Mouse (Mus musculus): ENCODE measurements around the gene Lrrc27. TPM values are rescaled to one million over a fixed set of nuclear protein-coding genes. Genes with fewer than 3 reads are reported as not detected.

Gene Lrrc27
- total RNA-seq, 2 experiments from 2014 or later = 9.3 to 10.0 TPM

DNA sequence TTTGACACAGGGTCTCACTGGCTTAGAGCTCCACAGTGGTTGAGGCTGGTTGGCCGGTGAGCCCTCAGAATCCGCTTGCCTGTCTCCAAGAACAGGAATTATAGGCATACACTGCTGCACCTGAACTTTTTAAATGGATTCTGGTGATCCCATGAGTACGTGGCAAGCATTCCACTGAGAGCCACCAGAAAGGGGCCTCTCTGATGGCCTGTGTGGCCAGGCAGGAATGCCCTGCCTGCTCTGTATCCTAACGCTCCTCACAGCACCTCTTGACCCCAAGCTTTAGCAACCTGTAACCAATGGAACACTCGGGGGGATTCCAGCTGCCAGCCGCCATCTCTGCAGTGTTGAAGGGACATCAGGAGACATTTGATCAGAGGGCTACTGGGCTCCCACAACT, 1.0 kb upstream of the Lrrc27 start:
- DNase-seq = no peak
- intact Hi-C loops (cut with DNase I) = no loop called here

DNA sequence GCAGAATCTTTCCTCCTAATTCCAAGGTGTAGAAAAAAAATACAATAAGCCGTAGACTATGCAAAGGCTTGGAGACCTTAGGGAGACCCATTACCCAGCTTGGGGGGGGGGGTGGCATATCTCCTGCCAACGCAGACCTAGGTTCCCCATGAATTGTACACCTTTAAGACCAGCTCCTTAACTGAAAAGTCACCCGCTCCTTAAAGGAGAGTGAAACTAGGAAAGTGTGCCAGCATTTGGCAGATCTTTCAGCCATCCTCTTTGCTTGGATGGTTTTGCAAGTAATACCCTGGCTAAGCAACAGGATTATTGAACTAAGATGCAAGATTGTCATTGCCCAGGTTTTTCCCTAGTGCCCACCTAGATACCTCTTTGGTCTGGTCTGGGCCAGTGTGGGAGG, 963 bp downstream of the Lrrc27 start:
- no peak for DNase-seq
- intact Hi-C loops (cut with DNase I) = no loop called here

DNA sequence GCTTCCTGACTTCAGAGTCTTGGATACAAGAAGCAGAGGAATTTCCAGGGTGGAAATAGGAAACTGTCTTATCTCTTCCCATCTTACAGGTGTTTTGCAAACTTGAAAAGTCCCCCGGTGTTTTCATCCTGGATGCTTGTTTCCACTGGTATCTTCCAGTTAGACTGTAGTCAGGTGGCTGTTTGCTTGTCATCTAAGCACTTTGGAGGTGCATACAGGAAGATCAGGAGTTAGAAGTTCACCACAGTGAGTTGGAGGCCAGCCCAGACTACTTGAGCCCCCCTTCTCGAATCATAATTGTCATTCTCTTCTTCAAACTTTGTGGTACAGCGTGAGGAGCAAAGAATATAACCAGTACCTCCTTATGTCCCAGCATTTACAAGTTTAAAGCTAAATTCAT, 1.4 kb downstream of the Lrrc27 start:
- intact Hi-C loops (cut with DNase I) = no loop called here
- no peak for DNase-seq

DNA sequence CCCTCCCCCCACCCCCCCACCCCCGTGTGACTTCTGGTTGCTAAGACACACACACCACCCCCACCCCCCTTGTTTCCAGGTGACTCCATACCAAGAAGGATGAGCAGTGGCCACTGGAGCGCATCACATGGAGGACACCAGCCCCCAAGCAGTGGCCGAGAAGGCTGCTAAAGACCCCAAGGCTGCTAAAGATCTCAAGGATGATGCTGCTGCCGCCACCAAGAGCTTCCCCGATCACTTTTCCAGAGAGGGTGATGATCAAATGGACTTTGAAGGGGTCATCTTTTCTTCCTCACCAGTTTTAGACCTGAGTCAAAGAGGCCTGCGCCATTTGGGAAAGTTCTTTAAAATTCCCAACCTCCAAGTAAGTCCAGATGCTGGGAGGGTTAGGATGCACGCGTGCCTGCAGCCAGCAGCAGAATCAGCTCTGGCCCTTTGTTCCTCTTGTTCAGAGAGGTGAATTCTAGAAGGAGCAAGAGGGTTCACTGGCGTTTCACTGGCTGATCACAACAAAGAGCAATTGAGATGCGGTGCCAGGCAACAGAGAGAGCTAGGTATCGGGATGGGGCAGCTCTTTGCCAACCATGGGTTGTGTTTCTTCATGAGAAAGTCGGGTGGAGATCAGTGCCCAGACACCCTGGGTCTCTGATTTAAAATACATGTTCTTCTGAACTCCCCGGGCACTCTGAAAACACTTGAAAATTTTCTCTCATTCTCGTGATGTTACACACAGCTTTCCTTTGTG, 2.0 kb downstream of the Lrrc27 start:
- DNase-seq = no peak
- intact Hi-C loops (cut with DNase I) = no loop called here

DNA sequence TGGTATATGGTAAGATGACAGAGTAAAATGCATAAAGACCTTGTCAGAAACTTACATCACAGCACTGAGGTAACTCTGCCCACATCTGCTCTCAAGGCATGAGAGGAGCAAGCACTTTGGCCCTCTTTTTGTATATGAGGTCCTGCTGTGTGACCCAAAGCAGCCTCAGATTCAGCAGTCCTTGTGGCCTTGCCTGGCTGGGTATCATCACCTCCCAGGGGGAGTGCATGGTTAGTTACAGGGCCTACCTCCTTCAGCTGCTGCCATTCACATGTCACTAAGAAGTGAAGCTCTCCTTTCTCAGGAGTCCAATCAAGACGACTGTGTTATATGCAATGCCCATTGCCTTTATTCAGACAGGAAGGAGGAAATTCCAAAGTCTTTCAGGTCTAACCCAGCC, 2.7 kb downstream of the Lrrc27 start:
- DNase-seq = no peak
- intact Hi-C loops (cut with DNase I) = no loop called here

DNA sequence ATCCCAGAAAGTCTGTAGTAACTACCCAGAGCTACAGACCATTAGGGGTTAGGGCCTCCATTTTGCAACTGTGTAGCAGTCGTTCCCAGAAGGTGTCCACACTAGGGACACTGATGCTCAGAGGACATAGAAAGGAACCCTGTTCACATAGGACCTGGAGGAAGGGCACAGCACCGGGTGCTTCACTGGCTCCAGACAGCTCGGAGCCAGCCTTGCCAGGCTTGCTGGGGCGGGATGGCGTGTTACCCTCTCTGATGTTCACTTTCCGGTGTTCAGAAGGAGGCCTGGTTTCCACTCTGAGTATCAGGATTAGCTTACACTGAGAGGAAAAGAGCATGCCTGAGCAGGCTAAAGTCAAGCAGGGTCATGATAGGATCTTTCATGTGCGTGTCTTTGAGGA, 3.2 kb downstream of the Lrrc27 start:
- intact Hi-C loops (cut with DNase I) = no loop called here

DNA sequence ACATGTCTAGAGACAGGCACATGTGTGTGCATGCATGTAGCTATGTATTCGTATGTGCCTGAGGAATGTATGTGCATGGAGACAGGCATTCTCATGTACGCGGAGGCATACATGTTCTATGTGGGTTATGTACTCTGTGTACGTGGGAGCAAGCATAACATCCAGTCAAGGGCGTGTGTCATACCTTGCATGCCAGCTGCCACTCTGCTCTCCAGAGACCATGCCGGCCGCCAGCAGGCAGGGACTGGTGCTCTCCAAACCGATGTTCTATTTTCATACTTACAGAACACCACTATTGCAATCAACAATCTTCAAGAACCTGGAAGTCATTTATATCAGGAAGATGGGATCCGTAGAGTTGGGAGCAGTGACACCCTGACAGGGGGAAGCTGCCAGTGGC, 3.7 kb downstream of the Lrrc27 start:
- peak; percentile 37 to 58 for DNase-seq
- intact Hi-C loops (cut with DNase I) = no loop called here

More for the DNA sequence above, 3.2 kb downstream of the Lrrc27 start:
- DNase-seq = no peak

DNA sequence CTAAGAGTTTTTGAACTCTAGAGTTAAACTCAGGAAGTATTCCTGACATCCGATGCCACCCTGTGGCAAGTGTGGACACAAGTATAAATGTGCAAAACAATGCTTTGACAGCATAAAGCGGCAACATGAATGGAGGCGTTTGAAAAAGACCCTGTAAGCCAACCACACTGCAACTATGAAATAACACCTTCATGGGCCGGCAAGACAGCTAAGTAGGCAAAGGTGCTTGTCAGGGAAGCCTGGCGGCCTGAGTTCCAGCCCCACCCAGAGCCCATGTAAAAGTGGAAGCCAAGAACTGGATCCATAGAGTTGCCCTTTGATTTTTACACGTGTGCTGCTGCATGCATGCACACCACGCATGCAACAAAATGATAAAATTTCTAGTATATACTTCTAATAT, 4.3 kb downstream of the Lrrc27 start:
- intact Hi-C loops (cut with DNase I) = no loop called here
- DNase-seq = no peak

DNA sequence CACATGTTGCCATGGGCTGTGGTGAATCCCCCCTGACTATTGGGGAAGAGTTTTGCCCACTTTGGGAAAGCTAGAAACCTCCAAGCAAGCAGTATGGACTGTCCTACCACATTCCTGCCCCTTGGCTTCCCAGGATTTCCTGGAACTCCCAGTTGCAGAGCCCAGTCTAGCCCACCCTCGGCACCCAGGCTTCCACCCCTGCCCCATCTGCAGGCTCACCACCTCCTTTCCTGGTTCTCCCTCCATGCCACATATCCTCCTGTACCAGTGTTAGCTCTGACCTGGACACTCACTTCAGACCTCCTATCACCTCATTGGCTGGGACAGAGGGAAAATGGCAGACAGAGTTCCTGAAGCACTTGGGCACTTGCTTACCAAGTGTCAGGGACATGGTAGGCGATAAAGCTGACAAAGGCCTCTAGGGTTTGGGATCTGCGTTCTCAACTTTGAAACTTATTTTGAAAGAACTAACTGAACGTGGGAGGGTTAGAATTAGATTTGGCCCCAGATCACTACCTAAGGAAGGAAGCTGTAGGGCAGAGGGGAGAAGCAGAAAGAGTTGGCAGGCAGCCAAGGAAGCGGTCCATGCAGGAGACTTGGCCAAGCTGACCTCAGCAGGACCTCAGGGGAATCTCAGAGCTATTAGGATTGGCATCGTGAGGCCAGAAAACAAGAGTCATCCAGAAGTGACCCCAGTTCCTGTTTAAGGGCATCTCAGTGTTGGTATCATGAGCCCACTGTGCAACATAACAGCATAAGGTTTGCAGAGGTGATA, 6.0 kb downstream of the Lrrc27 start:
- intact Hi-C loops (cut with DNase I) = no loop called here
- peak; percentile 66 to 68 for DNase-seq

DNA sequence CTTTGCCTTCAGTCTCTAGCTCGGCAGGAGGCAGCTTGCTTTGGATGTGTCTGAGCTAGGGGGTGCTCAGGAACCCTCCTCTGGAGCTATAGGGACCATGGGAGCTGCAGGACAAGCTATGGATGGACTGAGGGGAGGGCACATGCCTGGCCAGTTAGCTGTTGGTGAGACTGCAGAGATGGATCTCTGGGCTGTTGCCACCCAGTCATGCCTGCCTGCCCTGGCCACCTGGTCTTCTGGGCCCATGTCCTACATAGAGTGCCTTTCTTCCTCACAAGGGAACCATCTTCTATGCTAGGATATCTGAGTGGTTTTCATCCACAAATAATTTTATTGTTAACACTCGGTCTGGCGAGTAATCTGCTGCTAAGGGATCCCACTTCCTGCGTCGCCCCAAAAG, 6.7 kb downstream of the Lrrc27 start:
- intact Hi-C loops (cut with DNase I) = no loop called here

DNA sequence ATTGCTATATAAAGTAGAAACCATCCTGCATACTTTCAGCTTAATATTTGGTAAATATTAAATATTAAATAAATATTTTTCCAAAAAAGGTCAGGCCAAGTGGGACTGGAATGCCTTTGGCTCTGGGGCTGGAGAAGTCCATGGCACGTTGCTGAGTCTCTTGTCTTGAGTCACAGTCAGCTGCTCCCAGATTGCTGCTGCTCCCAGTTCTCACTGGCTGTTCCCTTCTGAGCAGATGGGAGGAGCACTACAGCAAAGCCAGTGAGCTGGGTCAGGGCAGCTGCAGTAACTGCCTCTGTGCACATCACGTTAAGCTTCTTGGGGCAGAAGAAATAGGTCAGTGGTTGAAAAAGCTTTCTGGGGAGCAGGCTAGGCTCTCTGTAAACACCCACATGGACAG, 7.5 kb downstream of the Lrrc27 start:
- intact Hi-C loops (cut with DNase I) = no loop called here
- peak in 1 of 2 experiments; percentile 53 for DNase-seq

More for the DNA sequence above, 6.7 kb downstream of the Lrrc27 start:
- no peak for DNase-seq

DNA sequence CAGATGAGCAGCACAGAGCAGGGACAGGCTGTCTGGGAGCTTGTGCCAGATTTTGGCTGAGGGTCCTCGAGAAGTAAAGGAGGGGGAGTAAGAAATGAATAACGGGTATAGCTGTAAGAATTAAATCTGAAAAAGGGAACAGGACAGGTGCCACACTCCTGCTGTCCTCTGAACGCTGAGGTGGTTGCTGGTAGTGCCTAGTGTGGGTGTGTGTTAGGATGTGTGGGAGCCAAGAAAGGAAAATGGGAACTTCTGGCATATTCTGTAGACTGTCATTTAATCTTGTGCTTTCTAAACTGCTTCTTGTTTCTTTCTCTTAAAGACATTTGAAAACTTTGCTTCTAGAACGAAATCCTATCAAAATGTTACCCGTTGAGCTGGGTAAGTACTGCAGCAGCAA, 8.3 kb downstream of the Lrrc27 start:
- DNase-seq = no peak
- intact Hi-C loops (cut with DNase I) = no loop called here

DNA sequence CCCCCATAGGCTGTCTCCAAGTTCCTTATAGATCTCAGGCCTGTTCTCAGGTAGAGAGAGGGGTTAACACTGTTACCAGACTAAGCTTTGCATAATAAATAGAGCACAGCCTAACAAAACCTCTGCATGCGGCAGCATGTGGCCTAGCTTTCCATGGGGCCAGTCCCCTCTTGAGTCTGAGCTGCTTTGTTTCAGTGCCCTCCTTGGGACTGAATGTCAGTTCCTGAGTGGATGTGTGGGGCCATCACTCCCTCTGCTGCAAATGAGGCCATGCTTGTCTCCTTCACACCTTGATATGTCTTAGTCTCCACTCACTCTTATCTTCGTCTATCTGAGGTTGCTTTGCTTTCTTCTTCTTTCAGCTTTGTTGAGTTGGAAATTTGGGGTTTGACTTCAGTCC, 9.1 kb downstream of the Lrrc27 start:
- DNase-seq = no peak
- intact Hi-C loops (cut with DNase I) = no loop called here

DNA sequence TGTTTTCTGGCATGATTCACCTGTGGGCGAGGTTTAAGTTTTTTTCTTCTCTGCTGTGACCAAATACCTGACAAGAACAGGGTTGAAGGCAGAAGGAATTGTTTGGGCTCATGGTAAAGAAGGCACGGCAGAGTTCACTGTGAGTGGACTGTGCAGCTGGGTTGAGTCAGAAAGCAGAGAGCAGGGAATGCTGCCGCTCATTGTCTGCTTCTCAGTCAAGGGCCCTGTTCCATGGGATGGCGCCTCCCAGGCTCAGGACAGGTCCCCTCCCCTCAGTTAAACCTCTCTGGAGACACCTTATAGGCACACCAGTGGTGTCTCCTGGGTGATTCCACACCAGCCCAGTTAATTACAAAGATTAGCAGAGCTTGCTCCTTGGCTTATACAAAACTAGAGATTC, 9.6 kb downstream of the Lrrc27 start:
- intact Hi-C loops (cut with DNase I) = no loop called here

DNA sequence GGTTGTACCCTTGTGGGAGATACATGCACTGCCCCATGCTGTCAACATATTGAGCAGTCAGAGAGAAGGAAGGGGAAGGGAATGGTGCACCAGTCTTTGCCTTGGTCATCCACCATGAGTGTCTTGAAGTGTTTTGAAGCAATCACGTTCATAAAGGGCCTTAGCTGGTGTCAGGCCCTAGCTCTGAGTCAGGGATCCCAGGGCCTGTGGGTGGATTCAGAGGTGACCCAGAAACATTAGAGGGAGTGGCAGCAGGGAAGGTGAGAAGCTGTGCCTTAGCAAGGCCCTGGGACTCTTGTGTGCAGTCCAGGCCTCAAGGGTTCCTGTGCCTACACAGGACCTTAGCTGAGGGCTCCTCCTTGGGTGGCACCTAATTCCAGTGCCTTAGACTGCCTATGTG, 11.3 kb downstream of the Lrrc27 start:
- intact Hi-C loops (cut with DNase I) = no loop called here
- no peak for DNase-seq

More for the DNA sequence above, 9.6 kb downstream of the Lrrc27 start:
- no peak for DNase-seq

DNA sequence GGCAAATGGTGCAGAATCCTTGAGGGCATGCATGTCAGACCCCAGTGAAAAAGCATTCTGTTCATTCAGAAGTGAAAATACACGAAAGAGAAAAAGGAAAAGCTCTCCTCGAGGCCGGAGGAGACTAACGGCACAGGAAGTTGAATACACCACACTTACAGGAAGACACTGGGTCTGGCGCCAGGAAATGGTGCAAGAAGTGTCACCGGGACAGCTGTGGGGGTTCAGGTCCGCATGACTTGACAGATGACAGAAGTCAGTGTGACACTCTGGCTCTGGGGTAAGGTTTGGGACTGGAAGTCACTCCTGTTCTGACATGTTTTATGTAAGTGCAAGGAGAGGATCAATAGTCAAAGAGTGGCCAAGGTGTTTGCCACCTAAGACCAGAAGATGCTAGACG, 11.9 kb downstream of the Lrrc27 start:
- peak in 1 of 2 experiments; percentile 56 for DNase-seq
- intact Hi-C loops (cut with DNase I) = no loop called here

DNA sequence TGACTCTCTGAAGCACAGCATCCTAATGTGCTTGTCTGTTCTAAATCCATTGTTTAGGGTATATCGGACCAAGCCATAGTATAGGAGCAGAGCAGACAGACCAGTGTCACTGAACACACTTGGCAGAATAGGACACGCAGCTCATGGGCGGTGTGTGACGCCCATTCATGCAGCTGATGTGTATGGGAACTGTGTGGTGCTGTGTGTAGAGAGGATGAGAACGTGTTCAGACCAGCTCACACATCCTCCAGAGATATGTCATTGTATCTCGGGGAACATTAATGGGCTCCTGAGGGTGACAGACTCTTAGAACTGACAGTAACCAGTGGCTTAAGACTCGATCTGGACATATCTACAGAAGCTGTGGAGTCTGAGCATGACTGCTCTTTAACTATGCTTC, 13.6 kb downstream of the Lrrc27 start:
- intact Hi-C loops (cut with DNase I) = no loop called here
- DNase-seq = no peak

DNA sequence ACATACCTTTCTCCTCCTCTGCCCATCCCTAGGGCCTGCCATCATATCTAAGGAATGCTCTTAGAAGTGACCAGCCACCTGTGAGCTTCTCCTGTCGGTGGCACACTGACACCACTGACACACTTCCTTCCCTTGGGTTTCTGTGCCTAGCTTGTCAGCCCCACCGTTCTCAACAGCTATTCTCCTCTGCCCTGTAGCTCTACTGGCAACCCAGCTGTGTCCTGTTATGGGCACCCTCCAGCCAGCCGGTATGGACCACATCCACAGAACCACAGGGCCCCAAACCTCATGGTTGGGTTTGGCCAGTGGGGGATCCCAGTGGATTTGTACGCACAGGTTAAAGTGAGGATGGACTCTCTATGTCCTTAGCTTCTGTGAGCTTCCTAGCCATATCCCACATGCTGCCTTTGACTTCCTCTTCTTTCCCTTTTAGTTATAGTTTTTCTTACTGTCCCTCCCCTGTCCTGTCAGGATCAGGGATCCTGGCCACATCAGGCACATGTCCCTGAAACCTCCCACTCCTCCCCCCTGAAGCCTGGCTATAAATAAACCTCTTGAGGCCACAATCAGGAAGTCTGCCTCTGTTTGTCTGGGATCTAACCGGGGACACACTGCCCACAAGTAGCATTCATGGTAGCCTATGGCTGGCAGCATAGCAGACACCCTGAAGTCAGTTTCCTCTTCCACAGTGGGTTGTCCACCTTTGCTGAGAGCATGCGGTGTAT, 15.8 kb downstream of the Lrrc27 start:
- DNase-seq = peak; percentile 64 to 66

DNA sequence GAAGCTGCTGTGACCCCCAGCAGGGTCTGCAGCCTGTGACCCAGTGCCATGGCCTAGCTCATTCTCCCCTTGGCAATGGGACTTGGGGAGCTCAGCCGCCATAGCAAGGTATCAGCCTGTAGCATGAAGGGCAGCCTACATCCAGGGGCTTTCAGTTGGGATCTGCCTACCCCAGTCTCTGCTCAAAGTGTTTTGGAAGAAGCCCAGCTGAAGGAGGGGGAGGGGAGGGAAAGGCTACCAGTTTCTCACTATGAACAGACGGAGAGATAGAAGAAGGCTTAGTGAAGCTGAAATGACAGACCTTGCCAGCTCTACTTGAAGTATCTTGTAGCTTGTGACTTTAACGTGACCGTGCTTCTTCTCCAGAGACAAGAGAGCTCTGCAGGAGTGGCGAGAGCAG, 17.0 kb downstream of the Lrrc27 start:
- no peak for DNase-seq
- intact Hi-C loops (cut with DNase I) = loop anchor here (5.0 kb wide), 1 partner anchor 157 kb away; the partner anchor contains the start of gene Inpp5a

More for the DNA sequence above, 15.8 kb downstream of the Lrrc27 start:
- intact Hi-C loops (cut with DNase I) = no loop called here

DNA sequence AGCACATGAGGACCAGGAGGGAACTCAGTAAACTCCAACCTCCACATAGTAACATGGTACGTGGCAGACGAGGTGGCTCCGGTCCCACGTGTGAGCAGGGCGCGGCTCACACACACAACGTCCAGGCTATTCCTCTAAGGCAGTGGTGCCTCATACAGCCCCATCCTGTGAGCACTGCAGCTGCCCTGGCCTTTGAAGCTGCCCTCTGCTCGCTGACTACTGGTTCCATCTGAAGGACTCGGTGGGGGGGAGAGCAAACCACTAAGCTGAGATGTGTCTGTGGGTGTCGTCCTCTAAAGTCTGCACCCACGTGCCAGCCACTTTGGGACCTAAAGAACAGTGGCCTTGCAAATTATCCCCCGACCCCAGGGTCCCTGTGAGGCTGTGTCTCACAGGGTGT, 17.5 kb downstream of the Lrrc27 start:
- intact Hi-C loops (cut with DNase I) = loop anchor here (5.0 kb wide), 1 partner anchor 157 kb away; the partner anchor contains the start of gene Inpp5a
- DNase-seq = no peak

DNA sequence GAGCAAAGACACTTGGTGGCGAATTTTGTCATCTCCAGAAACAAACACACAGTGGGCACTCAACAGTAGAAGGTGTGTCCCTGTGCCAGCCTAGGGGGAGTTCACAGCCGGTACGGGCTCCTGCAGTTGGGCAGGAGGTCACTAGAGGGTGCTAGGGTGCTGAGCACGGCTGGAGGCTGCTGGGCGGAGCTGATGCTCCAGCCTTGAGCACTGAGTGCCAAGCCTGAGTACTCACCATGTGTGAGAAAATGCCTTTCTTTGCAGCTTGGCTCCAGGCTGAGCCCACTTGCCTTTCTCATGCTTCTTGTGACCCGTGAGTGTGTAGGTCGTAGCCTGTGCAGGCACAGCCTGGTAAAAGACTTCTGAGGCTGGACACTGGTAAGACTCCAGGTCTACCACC, 20.9 kb downstream of the Lrrc27 start:
- intact Hi-C loops (cut with DNase I) = loop anchor here (1.0 to 5.0 kb wide), 4 partner anchors 25 to 241 kb away; partner anchors contain the start of gene Inpp5a
- peak; percentile 92 to 93 for DNase-seq
